Mouse (Mus musculus) stomach, embryonic 14.5 days (tissue): ENCODE measurements around the gene Bbs4. TPM values are rescaled to one million over a fixed set of nuclear protein-coding genes. Genes with fewer than 3 reads are reported as not detected.
A peak's percentile ranks its signal among the peaks of the same experiment; 100 is the strongest.
"Not testable (repeated sequence)": the region's sequence is repeated elsewhere in the genome, so short reads cannot be mapped to it uniquely, and the experiment has no call there.

Experiments used
- ATAC-seq: fragments of 200-750 bp; cut with Nextera tagmentation; 2 replicates; pipeline ENCODE4 v1.8.0; 2017; ENCODE audit warnings: low read depth, moderate TSS enrichment; ENCODE audit not compliant: insufficient number of reproducible peaks, insufficient read depth, low FRiP score
- H3K27ac ChIP-seq: fragments of 300-500 bp; sonication (generic); 2 replicates; pipeline ENCODE4 v1.5.1; 2014; ENCODE audit warnings: mild to moderate bottlenecking, low read length, moderate library complexity, mixed read lengths
- H3K27me3 ChIP-seq: fragments of 300-500 bp; sonication (generic); 2 replicates; pipeline ENCODE4 v1.6.1; 2014; ENCODE audit warnings: low read length, control low read depth, mixed read lengths; ENCODE audit not compliant: control insufficient read depth, insufficient read depth
- H3K36me3 ChIP-seq: fragments of 300-500 bp; sonication (generic); 2 replicates; pipeline ENCODE4 v1.6.1; 2014; ENCODE audit warnings: mild to moderate bottlenecking, control low read depth, low read length, moderate library complexity, mixed read lengths; ENCODE audit not compliant: control insufficient read depth, insufficient read depth
- H3K4me1 ChIP-seq: fragments of 300-500 bp; sonication (generic); 2 replicates; pipeline ENCODE4 v1.6.1; 2014; ENCODE audit warnings: low read length, control low read depth, mixed read lengths; ENCODE audit not compliant: control insufficient read depth, insufficient read depth
- H3K4me2 ChIP-seq: fragments of 300-500 bp; sonication (generic); replicated peaks from 2 replicates; pipeline ENCODE4 v1.6.1; 2014; ENCODE audit warnings: low read depth, low read length, control low read depth
- H3K4me3 ChIP-seq: fragments of 300-500 bp; sonication (generic); 2 replicates; pipeline ENCODE4 v1.5.1; 2014; ENCODE audit warnings: low read depth, low read length, control low read depth
- H3K9ac ChIP-seq: fragments of 300-500 bp; sonication (generic); replicated peaks from 2 replicates; pipeline ENCODE4 v1.6.1; 2014; ENCODE audit warnings: low read depth, mild to moderate bottlenecking, control low read depth, low read length, moderate library complexity, mixed read lengths
- H3K9me3 ChIP-seq: fragments of 300-500 bp; sonication (generic); 2 replicates; pipeline ENCODE4 v1.6.1; 2016; ENCODE audit warnings: low read depth, low read length, control low read depth; ENCODE audit not compliant: control insufficient read depth
- WGBS: fragments of 180-500 bp; shearing (Covaris S2); extraction: QIAGEN DNeasy Blood & Tissue Kit; methylation state at CpG from one replicate; pipeline ENCODE4 v1.1.7; 2014; 5-methylcytosine and 5-hydroxymethylcytosine counted together
- polyA plus RNA-seq: library from polyadenylated mRNA; unstranded; fragments of >200 nt; fragmentation: Nextera tagmentation; extraction: Ambion mirVana; gene quantifications from 2 replicates; pipeline ENCODE4 v1.2.1, GENCODE M21; 2014

Bbs4 gene
- polyA plus RNA-seq: 13.4 and 15.6 TPM in 2 replicates

DNA sequence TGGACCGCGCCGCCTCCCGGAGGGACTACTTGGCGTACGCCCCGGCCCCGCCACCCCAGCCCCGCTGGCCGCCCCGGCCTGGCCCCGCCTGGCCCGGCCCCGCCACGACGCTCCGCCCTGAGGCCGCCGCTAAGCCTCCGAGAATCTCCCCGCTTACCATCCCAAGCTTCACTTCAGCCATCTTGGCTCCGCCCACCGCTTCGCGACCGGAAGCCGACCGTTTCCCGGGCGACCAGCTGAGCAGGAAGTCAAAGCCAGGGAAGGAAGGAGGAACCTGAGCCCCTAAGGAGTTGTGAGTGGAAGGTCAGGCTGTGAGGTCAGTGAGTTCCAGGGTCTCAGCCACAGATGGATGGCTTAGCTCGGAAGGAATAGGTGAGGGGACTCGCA, at the start of gene Bbs4:
Gene Bbs4, minus strand, starts transcription at position 256 of the 387 bp plus-strand sequence.
- Histone ChIP-seq H3K4me3 (peak within 1 kb of the TSS; percentile 54), H3K4me2 (peak within 1 kb of the TSS; percentile 59), H3K27ac (peak within 1 kb of the TSS; percentile 78), H3K27me3 (no peaks in the 10 kb centered on the region), H3K9me3 (no peaks in the 10 kb centered on the region), H3K36me3 (no peaks in the 10 kb centered on the region), H3K4me1 (no peaks in the 10 kb centered on the region), H3K9ac (peak within 1 kb of the TSS; percentile 59)
- 0% methylated on average over 31 of the region's 32 CpGs for WGBS
- peak; percentile 98 for ATAC-seq

DNA sequence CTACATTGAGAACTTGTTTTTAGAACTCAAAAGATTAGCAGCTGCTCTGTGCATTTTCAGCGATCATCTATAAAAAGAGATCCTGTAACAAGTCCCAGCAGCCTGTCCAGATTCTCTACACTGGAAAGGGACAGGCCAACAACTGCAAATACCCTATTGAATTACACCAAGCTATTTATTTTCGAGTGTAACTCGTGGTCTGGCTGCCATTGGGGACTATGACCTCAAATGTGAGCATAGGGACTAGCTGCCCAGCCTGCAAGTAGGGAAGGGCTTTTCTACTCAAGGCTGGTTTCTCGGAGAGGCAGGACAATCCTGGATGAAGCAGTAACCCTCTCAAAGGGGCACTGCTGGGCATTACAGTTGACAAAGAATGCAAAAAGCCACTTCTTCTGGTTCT, 35.8 kb upstream of the Bbs4 start:
- H3K4me2 ChIP-seq: no peak overlapping the region
- H3K27ac ChIP-seq: no peak overlapping the region
- no peaks in the 10 kb centered on the region for H3K9me3 ChIP-seq
- H3K9ac ChIP-seq: no peak overlapping the region
- H3K4me1 ChIP-seq: no peaks in the 10 kb centered on the region
- ATAC-seq: no peak
- H3K4me3 ChIP-seq: no peak overlapping the region
- no peaks in the 10 kb centered on the region for H3K27me3 ChIP-seq
- H3K36me3 ChIP-seq: peaks cover 32% of the 10 kb centered on the region
- 84% methylated on average over 4 of the region's 4 CpGs for WGBS

DNA sequence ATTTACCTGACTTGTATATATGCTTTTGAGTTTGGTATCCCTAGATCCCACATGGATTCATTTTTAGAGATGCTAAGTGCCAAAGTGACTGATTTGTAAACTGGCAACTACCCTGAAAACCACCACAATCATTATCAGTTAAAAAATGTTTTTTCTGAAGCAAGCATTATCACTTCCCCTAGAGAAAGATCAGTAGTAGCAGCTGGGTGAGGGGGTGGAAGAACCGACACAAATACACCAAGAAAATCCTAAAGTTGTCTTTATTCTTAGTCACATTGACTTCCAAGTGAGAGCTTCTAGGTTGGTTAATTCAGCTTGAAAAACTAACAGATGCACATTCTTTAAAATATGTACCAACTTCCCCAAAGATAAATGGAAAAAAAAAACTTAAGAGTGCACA, 35.0 kb upstream of the Bbs4 start:
- Histone ChIP-seq H3K9ac (no peak overlapping the region), H3K27ac (no peak overlapping the region), H3K36me3 (peaks cover 27% of the 10 kb centered on the region), H3K4me3 (no peak overlapping the region), H3K4me1 (no peaks in the 10 kb centered on the region), H3K27me3 (no peaks in the 10 kb centered on the region), H3K9me3 (no peaks in the 10 kb centered on the region), H3K4me2 (no peak overlapping the region)
- 73% methylated on average over 1 of the region's 1 CpGs for WGBS
- no peak for ATAC-seq

DNA sequence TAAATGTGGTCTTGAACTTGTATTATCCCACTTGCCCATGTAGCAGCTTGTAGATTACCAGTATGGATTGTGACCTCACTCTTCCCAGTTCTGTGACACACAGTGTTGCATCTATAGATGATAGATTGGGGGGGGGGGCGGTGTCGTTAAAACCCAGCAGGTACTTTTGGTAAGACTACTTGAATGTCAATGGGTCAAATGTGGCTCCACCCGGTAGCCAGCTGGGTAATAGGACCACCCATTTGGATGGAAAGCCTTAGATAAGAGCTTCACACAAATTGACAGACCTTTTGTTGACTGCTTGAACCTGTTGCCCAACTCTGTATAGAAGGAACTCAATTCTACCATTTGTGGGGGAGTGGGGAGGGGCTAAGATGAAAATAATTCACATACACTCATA, 34.2 kb upstream of the Bbs4 start:
- Histone ChIP-seq H3K27ac (no peak overlapping the region), H3K9ac (no peak overlapping the region), H3K4me3 (no peak overlapping the region), H3K9me3 (no peaks in the 10 kb centered on the region), H3K27me3 (no peaks in the 10 kb centered on the region), H3K36me3 (peaks cover 18% of the 10 kb centered on the region), H3K4me2 (no peak overlapping the region), H3K4me1 (no peaks in the 10 kb centered on the region)
- 64% methylated on average over 3 of the region's 3 CpGs for WGBS
- no peak for ATAC-seq

DNA sequence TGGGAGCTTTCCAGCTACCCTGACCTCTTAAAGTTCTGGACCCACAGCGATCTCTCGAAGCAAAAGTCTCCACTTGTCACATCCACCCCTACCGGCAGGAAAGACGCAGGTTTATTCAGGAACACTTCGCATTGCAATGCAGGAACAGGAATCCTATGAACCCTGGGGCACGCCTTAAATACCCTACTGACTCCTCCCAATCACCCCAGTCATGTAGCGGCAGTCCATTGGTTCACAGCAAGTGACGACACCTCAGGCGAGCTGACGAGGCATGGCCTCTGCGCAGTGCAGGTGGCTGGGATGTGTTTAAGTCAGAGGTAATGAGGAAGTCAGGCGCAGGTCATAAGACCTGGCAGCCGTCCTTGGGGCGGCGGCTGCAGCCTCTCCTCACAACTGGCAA, 22.3 kb upstream of the Bbs4 start:
- Histone ChIP-seq H3K9me3 (no peaks in the 10 kb centered on the region), H3K27ac (no peak overlapping the region), H3K4me2 (no peak overlapping the region), H3K4me3 (no peak overlapping the region), H3K4me1 (no peaks in the 10 kb centered on the region), H3K27me3 (no peaks in the 10 kb centered on the region), H3K9ac (no peak overlapping the region), H3K36me3 (no peaks in the 10 kb centered on the region)
- WGBS: 90% methylated on average over 15 of the region's 15 CpGs
- ATAC-seq: no peak

DNA sequence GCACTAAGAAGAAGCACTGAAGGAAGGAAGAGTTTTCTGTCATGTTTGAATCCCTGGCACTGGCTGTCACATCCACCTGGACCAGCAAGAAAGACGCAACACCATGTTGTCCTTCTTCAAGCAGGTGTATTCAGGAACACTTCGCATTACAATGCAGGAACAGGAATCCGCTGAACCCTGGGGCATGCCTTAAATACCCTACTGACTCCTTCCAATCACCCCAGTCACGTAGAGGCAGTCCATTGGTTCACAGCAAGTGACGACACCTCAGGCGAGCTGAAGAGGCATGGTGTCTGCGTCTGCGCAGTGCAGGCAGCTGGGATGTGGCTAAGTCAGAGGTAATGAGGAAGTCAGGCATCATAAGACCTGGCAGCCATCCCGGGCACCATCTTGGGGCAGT, 16.3 kb upstream of the Bbs4 start:
- Histone ChIP-seq H3K4me2 (no peak overlapping the region), H3K27me3 (no peaks in the 10 kb centered on the region), H3K9me3 (no peaks in the 10 kb centered on the region), H3K4me3 (no peak overlapping the region), H3K27ac (no peak overlapping the region), H3K36me3 (no peaks in the 10 kb centered on the region), H3K9ac (no peak overlapping the region), H3K4me1 (no peaks in the 10 kb centered on the region)
- no peak for ATAC-seq
- WGBS: 89% methylated on average over 9 of the region's 9 CpGs

DNA sequence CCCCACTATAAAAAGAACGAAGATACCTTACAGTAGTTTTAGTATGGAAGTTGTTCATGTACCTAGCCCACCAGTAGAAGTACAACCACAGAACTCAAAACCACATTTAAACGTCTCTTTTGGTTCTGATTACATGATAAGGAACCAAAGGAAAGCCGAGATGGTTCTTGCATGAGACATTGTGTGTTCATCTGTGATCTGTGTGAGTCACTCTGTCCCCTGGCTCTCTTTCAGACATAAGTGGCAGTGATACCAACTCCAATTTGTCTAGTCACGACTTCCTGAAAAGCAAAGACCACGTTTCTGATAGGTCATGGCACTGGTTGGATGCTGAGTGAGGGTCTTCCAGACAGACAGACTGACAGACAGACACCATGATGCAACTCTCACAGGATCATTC, 15.9 kb upstream of the Bbs4 start:
- H3K4me3 ChIP-seq: no peak overlapping the region
- H3K4me2 ChIP-seq: no peak overlapping the region
- no peaks in the 10 kb centered on the region for H3K27me3 ChIP-seq
- no peaks in the 10 kb centered on the region for H3K4me1 ChIP-seq
- H3K9ac ChIP-seq: no peak overlapping the region
- no peak for ATAC-seq
- 79% methylated on average over 5 of the region's 5 CpGs for WGBS
- H3K36me3 ChIP-seq: no peaks in the 10 kb centered on the region
- H3K9me3 ChIP-seq: no peaks in the 10 kb centered on the region
- H3K27ac ChIP-seq: no peak overlapping the region

DNA sequence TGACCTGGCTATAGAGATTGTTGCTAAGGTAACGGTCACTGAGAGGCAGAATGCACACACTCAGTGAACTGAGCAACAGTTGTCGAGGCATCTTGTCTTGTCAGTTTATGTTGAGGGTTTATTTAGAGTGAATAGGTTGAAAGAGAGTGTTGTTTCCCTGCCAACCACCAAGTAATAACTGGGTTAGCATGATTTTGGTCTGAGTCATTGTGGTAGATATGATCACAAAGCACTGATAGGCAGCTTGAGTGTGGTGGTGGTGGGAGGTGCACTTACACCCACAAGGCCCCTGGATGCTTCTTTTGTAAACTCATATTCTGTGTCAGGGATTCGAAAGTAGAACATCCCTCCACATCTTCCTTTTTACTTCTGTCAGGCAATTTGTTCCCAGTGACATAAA, 7.2 kb upstream of the Bbs4 start:
- H3K9me3 ChIP-seq, H3K4me1 ChIP-seq, H3K4me2 ChIP-seq, H3K27me3 ChIP-seq, ATAC-seq, H3K27ac ChIP-seq, H3K36me3 ChIP-seq, H3K9ac ChIP-seq, H3K4me3 ChIP-seq: not testable (repeated sequence)
- whole genome bisulfite sequencing: 80% methylated on average over 1 of the region's 3 CpGs

DNA sequence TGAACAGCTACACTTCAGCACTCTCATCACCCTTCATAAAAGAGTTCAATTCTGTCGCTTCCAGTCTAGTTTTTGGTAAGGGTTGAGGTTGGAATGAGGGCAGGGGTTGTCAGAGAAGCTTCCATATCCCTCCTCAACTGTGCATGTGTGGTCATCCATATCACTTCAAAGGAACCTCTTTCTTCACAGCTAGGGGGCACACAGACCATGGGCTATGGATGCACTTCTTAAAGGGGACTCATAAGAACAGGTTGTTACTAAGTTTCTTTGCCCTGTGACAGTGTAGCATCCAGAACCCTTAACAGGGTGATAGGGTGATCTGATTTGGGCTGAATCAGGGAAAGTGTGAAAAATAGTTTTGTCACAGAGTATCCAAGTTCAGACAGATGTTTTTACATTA, 4.7 kb upstream of the Bbs4 start:
- H3K9me3 ChIP-seq, H3K27ac ChIP-seq, ATAC-seq, H3K27me3 ChIP-seq, H3K9ac ChIP-seq, H3K36me3 ChIP-seq, H3K4me3 ChIP-seq, H3K4me1 ChIP-seq, H3K4me2 ChIP-seq: not testable (repeated sequence)
- WGBS: 61% methylated on average over 1 of the region's 1 CpGs
